Comparison of ENCODE assay signal across 5 mouse cellular contexts in genomic region chr11:16607900-16608422, GRCm38 (mm10).
DNase-seq lines count a peak whose midpoint lies in the region; ATAC-seq and TF ChIP-seq lines count a peak whose summit lies in the region.
"Not testable (repeated sequence)": the region's sequence is repeated elsewhere in the genome, so short reads cannot be mapped to it uniquely, and the experiment has no call there.

No protein-coding gene starts in this region.

- TF ChIP-seq POLR2A in ES-Bruce4 (IDR thresholded peaks at IDR 0.05; ENCODE audit: insufficient read depth, low read length); liver, adult 2 months (IDR thresholded peaks at IDR 0.05; ENCODE audit: extremely low read depth, insufficient read depth, low read length): not testable (repeated sequence)

- not testable (repeated sequence) for DNase-seq in ES-E14 (ENCODE audit: low read depth, low spot score)
- DNase-seq in ZHBTc4 (ENCODE audit: low read depth, low spot score), result peak; percentile 91
- DNase-seq in embryonic facial prominence, embryonic 14.5 days (ENCODE audit: low spot score), result peak; percentile 9
- peak; percentile 42 for DNase-seq in liver, adult 2 months (ENCODE audit: extremely low read depth, low read depth, low spot score)

- not testable (repeated sequence) for H3K4me3 ChIP-seq in ES-Bruce4 (ENCODE audit: low read depth, low read length); ES-E14 (ENCODE audit: insufficient read depth in 1 of 2, low read depth in 1 of 2, low read length in 2 of 2, poor library complexity in 1 of 2, severe bottlenecking in 1 of 2); embryonic facial prominence, embryonic 14.5 days (ENCODE audit: low read depth, low read length); liver, adult 2 months (ENCODE audit: insufficient read depth, low read depth, low read length)

- H3K79me2 ChIP-seq in liver, adult 2 months (ENCODE audit: control insufficient read depth, insufficient read depth, low read length), result not testable (repeated sequence)

- H3K27ac ChIP-seq in ES-Bruce4 (ENCODE audit: insufficient read depth, low read length) (peak overlapping the region; percentile 87), ES-E14 (ENCODE audit: insufficient read depth, low read depth, low read length, poor library complexity, severe bottlenecking) (peak overlapping the region; percentile 93)
- not testable (repeated sequence) for H3K27ac ChIP-seq in embryonic facial prominence, embryonic 14.5 days (replicated peaks; ENCODE audit: low read depth, low read length); liver, adult 2 months (replicated peaks; ENCODE audit: insufficient read depth, low read depth, low read length)

- not testable (repeated sequence) for TF ChIP-seq CTCF in ES-Bruce4 (IDR thresholded peaks at IDR 0.05; ENCODE audit: low read depth, low read length); liver, adult 2 months (IDR thresholded peaks at IDR 0.05; ENCODE audit: low read depth, low read length)

- in situ Hi-C loops in ES-E14 (cut with MboI; ENCODE audit: low sequenced_read_pairs in 2 of 2, unreplicated experiment in 2 of 2), result not testable (repeated sequence)

- H3K4me2 ChIP-seq in embryonic facial prominence, embryonic 14.5 days (ENCODE audit: low read depth, low read length), result not testable (repeated sequence)

- H3K4me1 ChIP-seq in ES-Bruce4 (ENCODE audit: control insufficient read depth, insufficient read depth, low read length); ES-E14 (ENCODE audit: control insufficient read depth in 2 of 2, insufficient read depth in 2 of 2, low read length in 2 of 2, poor library complexity in 1 of 2); liver, adult 2 months (ENCODE audit: control insufficient read depth, insufficient read depth, low read length): not testable (repeated sequence)
- H3K4me1 ChIP-seq in embryonic facial prominence, embryonic 14.5 days (ENCODE audit: control insufficient read depth, insufficient read depth, low read length), result peaks cover 13% of the 10 kb centered on the region

- not testable (repeated sequence) for H3K9ac ChIP-seq in ES-Bruce4 (ENCODE audit: low read depth, poor library complexity, severe bottlenecking); ES-E14 (ENCODE audit: insufficient read depth, low read depth, low read length, poor library complexity, severe bottlenecking); embryonic facial prominence, embryonic 14.5 days (ENCODE audit: low read depth, low read length); liver, adult 2 months (ENCODE audit: low read depth, low read length)

- not testable (repeated sequence) for H3K27me3 ChIP-seq in ES-Bruce4 (ENCODE audit: control insufficient read depth, insufficient read depth, low read length, poor library complexity, severe bottlenecking); embryonic facial prominence, embryonic 14.5 days (replicated peaks; ENCODE audit: control insufficient read depth, insufficient read depth, low read length); liver, adult 2 months (ENCODE audit: control insufficient read depth, insufficient read depth, low read length)

- H3K9me3 ChIP-seq in ES-Bruce4 (replicated peaks; ENCODE audit: control insufficient read depth, insufficient read depth, low read length, poor library complexity, severe bottlenecking); ES-E14 (ENCODE audit: control insufficient read depth, insufficient read depth, low read depth, low read length); embryonic facial prominence, embryonic 14.5 days (ENCODE audit: control insufficient read depth, low read length): not testable (repeated sequence)

- WGBS in embryonic facial prominence, embryonic 14.5 days, result 86% methylated on average over 3 of the region's 3 CpGs
- 91% methylated on average over 3 of the region's 3 CpGs for WGBS in liver, adult 2 months

- TF ChIP-seq EP300 in ES-Bruce4 (IDR thresholded peaks at IDR 0.05; ENCODE audit: insufficient read depth, low read depth, low read length), result not testable (repeated sequence)

- not testable (repeated sequence) for H3K36me3 ChIP-seq in ES-Bruce4 (ENCODE audit: control insufficient read depth, insufficient read depth, low read length, poor library complexity, severe bottlenecking); ES-E14 (ENCODE audit: control insufficient read depth, insufficient read depth, low read length, poor library complexity, severe bottlenecking); embryonic facial prominence, embryonic 14.5 days (ENCODE audit: control insufficient read depth, insufficient read depth, low read length); liver, adult 2 months (ENCODE audit: control insufficient read depth, insufficient read depth, low read length)

- ATAC-seq in embryonic facial prominence, embryonic 14.5 days (ENCODE audit: low read depth), result not testable (repeated sequence)

TF ChIP-seq in ES-E14, 5 proteins besides CTCF, POLR2A, EP300 and RAD21:
- TF ChIP-seq MAFK (IDR thresholded peaks at IDR 0.05; ENCODE audit: insufficient read depth, low read depth, low read length), result 0 out of 2 replicates have a peak, but pooled peaks have one; percentile 20
- peak; percentile 62; the same call in 1 of the 2 replicates for TF ChIP-seq CHD2 (IDR thresholded peaks at IDR 0.05; ENCODE audit: low read depth, low read length)
- peak; percentile 70 for TF ChIP-seq ZNF384 (IDR thresholded peaks at IDR 0.05; ENCODE audit: low read depth, low read length)
